Comparison of ENCODE assay signal across 8 mouse cellular contexts in the genomic region with DNA sequence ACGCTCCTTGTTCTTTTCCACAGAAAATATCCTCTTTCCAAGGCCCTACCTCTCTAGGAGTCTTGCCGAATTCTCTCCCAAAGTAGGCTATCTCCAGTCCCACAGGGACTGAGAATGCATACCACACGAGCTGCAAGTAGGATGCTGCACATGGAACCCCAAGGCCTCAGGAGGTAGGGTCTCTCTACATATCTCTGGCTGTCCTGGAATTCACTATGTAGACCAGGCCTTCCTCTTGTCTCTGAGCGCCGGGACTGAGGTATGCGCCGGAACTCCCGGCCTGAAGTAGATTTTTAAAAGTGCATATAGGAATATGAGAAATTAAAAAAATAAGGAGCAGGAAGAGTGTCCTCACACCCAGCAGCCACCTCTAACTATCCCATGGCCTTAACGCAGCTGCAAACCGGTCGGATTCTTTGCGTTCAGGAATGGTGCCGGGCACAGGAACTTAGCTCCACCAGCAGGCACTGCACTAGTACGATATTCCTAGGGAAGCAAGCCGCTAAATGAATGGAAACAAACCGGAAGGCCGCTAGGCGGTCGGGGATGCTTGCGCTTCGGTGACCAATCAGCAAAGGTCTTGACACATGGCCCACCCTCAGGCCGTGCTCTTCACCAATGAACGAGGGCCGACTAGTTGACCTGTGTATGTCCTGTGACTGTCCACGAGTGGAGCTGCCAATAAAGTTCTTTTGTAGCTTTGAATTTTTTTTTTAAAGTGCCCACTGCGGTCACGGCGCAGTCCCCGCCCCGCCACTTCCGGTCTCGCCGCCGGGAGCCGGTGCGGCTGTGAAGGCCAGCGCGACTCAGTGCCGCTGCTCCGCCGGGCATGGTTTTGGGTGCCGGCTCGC. TPM values are rescaled to one million over a fixed set of nuclear protein-coding genes. Genes with fewer than 3 reads are reported as not detected.
A peak's percentile ranks its signal among the peaks of the same experiment; 100 is the strongest.
DNase-seq lines count a peak whose midpoint lies in the region; ATAC-seq and TF ChIP-seq lines count a peak whose summit lies in the region.

A gene (plus strand): TSS at position 741 of the 851 bp plus-strand sequence.

- H3K27ac ChIP-seq in bone marrow macrophage, adult 2 months (ENCODE audit: insufficient read depth, low read depth, low read length): peak within 1 kb of the TSS; percentile 81
- peak within 1 kb of the TSS; percentile 74 for H3K27ac ChIP-seq in embryonic fibroblast, embryonic 13.5 days (ENCODE audit: insufficient read depth, low read length)
- peak within 1 kb of the TSS; percentile 85 for H3K27ac ChIP-seq in kidney, embryonic 14.5 days (ENCODE audit: low read depth, low read length)
- H3K27ac ChIP-seq in limb, embryonic 15.5 days: peak within 1 kb of the TSS; percentile 91

- peak within 1 kb of the TSS; percentile 97 for H3K9ac ChIP-seq in kidney, embryonic 14.5 days (ENCODE audit: low read depth, low read length)
- H3K9ac ChIP-seq in limb, embryonic 15.5 days: peak within 1 kb of the TSS; percentile 93

- no peaks in the 10 kb centered on the region for H3K9me3 ChIP-seq in kidney, embryonic 14.5 days (ENCODE audit: control insufficient read depth, low read length)
- no peaks in the 10 kb centered on the region for H3K9me3 ChIP-seq in limb, embryonic 15.5 days

- TF ChIP-seq CTCF in bone marrow macrophage, adult 2 months (IDR thresholded peaks at IDR 0.05; ENCODE audit: low read depth, low read length): no peak
- TF ChIP-seq CTCF in embryonic fibroblast, embryonic 13.5 days (IDR thresholded peaks at IDR 0.05; ENCODE audit: borderline replicate concordance, insufficient read depth, low read length): no peak; the same call in 1 of the 2 replicates

- under 1% methylated on average over 43 of the region's 43 CpGs for WGBS in kidney, embryonic 14.5 days
- WGBS in limb, embryonic 15.5 days: under 1% methylated on average over 43 of the region's 43 CpGs

- peak; percentile 94 for DNase-seq in A20 (ENCODE audit: low read depth, low spot score)
- peak; percentile 95 to 97 for DNase-seq in heart, adult 9 months (ENCODE audit: low spot score in 2 of 2)
- DNase-seq in monocyte, adult 2 months (ENCODE audit: low read depth in 1 of 2, low spot score in 2 of 2): peak; percentile 81 to 84
- DNase-seq in spleen, postnatal 36 days (ENCODE audit: low spot score in 2 of 2): peak; percentile 93 to 95

- peak within 1 kb of the TSS; percentile 95 for H3K4me3 ChIP-seq in bone marrow macrophage, adult 2 months (ENCODE audit: insufficient read depth, low read length)
- peak within 1 kb of the TSS; percentile 92 for H3K4me3 ChIP-seq in embryonic fibroblast, embryonic 13.5 days (ENCODE audit: insufficient read depth, low read length)
- H3K4me3 ChIP-seq in kidney, embryonic 14.5 days (ENCODE audit: low read length): peak within 1 kb of the TSS; percentile 99
- H3K4me3 ChIP-seq in limb, embryonic 15.5 days: peak within 1 kb of the TSS; percentile 96

- peak; percentile 99 for ATAC-seq in kidney, embryonic 14.5 days (ENCODE audit: low FRiP score, low TSS enrichment)
- ATAC-seq in limb, embryonic 15.5 days (ENCODE audit: insufficient number of reproducible peaks, low FRiP score, low TSS enrichment, low read depth): peak; percentile 99

- H3K27me3 ChIP-seq in kidney, embryonic 14.5 days (ENCODE audit: control insufficient read depth, insufficient read depth, low read length): no peaks in the 10 kb centered on the region
- no peaks in the 10 kb centered on the region for H3K27me3 ChIP-seq in limb, embryonic 15.5 days

- H3K4me1 ChIP-seq in bone marrow macrophage, adult 2 months (ENCODE audit: control insufficient read depth, insufficient read depth, low read length): peaks cover 44% of the 10 kb centered on the region
- H3K4me1 ChIP-seq in embryonic fibroblast, embryonic 13.5 days (ENCODE audit: control insufficient read depth, insufficient read depth, low read length): peaks cover 16% of the 10 kb centered on the region
- H3K4me1 ChIP-seq in kidney, embryonic 14.5 days (ENCODE audit: control insufficient read depth, insufficient read depth, low read length): peaks cover 16% of the 10 kb centered on the region
- H3K4me1 ChIP-seq in limb, embryonic 15.5 days: peaks cover 23% of the 10 kb centered on the region

- 0 out of 2 replicates have a peak, but pooled peaks cover 3% of the 10 kb centered on the region for H3K36me3 ChIP-seq in kidney, embryonic 14.5 days (ENCODE audit: control insufficient read depth, insufficient read depth, low read length)
- peaks cover 4% of the 10 kb centered on the region; the same call in 1 of the 2 replicates for H3K36me3 ChIP-seq in limb, embryonic 15.5 days

- TF ChIP-seq POLR2A in bone marrow macrophage, adult 2 months (IDR thresholded peaks at IDR 0.05; ENCODE audit: borderline replicate concordance, low read depth, low read length): 0 out of 2 replicates have a peak, but pooled peaks have one; percentile 76
- peak; percentile 94 for TF ChIP-seq POLR2A in embryonic fibroblast, embryonic 13.5 days (IDR thresholded peaks at IDR 0.05; ENCODE audit: low read depth, low read length)

- peak within 1 kb of the TSS; percentile 81 for H3K4me2 ChIP-seq in kidney, embryonic 14.5 days (replicated peaks; ENCODE audit: low read depth, low read length)
- H3K4me2 ChIP-seq in limb, embryonic 15.5 days: peak within 1 kb of the TSS; percentile 70

RNA-seq across cellular contexts. Expression of the gene that starts here (rescaled TPM):
- polyA plus RNA-seq in bone marrow macrophage, adult 2 months (2012; ENCODE audit: insufficient read depth, insufficient read length, missing spikeins): 86.4 and 92.4 TPM in 2 replicates
- polyA plus RNA-seq in embryonic fibroblast, embryonic 13.5 days (2011; ENCODE audit: insufficient read length, low read depth, missing spikeins): 59.0 and 71.7 TPM in 2 replicates
- 72.4 and 80.5 TPM in 2 replicates for polyA plus RNA-seq in kidney, embryonic 14.5 days (2014; fragmentation: Nextera tagmentation; extraction: Ambion mirVana)
- polyA plus RNA-seq in limb, embryonic 15.5 days (2015; fragmentation: Nextera tagmentation; extraction: Ambion mirVana): 64.1 and 64.4 TPM in 2 replicates

Comparison
In these comparisons a context has a peak if more than half of its experiments do, and no peak if none do; other contexts are left out.
1. Peak in every context shown above with its lines: DNase-seq, ATAC-seq, H3K4me3 ChIP-seq and H3K27ac ChIP-seq.